Mouse (Mus musculus): ENCODE measurements around the gene Gm5767. TPM values are rescaled to one million over a fixed set of nuclear protein-coding genes. Genes with fewer than 3 reads are reported as not detected.

The Gm5767 gene
- polyA plus RNA-seq (2012; ENCODE audit: insufficient read depth, insufficient read length, missing spikeins) = not detected in 2 replicates

GRCm38 (mm10) chr16:8680470-8680869, at the start of gene Gm5767:
Gene Gm5767, plus strand, starts transcription at chr16:8680770.
- no peak within 1 kb of the TSS for H3K4me3 ChIP-seq (ENCODE audit: insufficient read depth, low read depth, low read length)
- no peaks in the 10 kb centered on the region for H3K4me1 ChIP-seq (ENCODE audit: control insufficient read depth, insufficient read depth, insufficient read length, low read length)
- no peak within 1 kb of the TSS for H3K27ac ChIP-seq (replicated peaks; ENCODE audit: low read depth, low read length)

GRCm38 (mm10) chr16:8631428-8631827, 49.1 kb upstream of the Gm5767 start:
- no peak overlapping the region for H3K4me3 ChIP-seq (ENCODE audit: insufficient read depth, low read depth, low read length)
- no peak overlapping the region for H3K27ac ChIP-seq (replicated peaks; ENCODE audit: low read depth, low read length)
- H3K4me1 ChIP-seq (ENCODE audit: control insufficient read depth, insufficient read depth, insufficient read length, low read length) = peaks cover 3% of the 10 kb centered on the region; the same call in 1 of the 2 replicates

- H3K4me3 ChIP-seq (ENCODE audit: insufficient read depth, low read depth, low read length) = peak overlapping the region; percentile 84
- peak overlapping the region; percentile 89 for H3K27ac ChIP-seq (replicated peaks; ENCODE audit: low read depth, low read length)
- peaks cover 5% of the 10 kb centered on the region; the same call in 1 of the 2 replicates for H3K4me1 ChIP-seq (ENCODE audit: control insufficient read depth, insufficient read depth, insufficient read length, low read length)
Measured at GRCm38 (mm10) chr16:8636867-8637216, 43.7 kb upstream of the Gm5767 start.

GRCm38 (mm10) chr16:8637217-8638051, 43.1 kb upstream of the Gm5767 start, which contains the start of the genes Pmm2 and Tmem186:
Gene Pmm2, plus strand, starts transcription at chr16:8637674.
Gene Tmem186, minus strand, starts transcription at chr16:8637712.
- Histone ChIP-seq H3K27ac (replicated peaks; ENCODE audit: low read depth, low read length) (peak within 1 kb of the TSS; percentile 89), H3K4me3 (ENCODE audit: insufficient read depth, low read depth, low read length) (peak within 1 kb of the TSS; percentile 84), H3K4me1 (ENCODE audit: control insufficient read depth, insufficient read depth, insufficient read length, low read length) (peaks cover 5% of the 10 kb centered on the region; the same call in 1 of the 2 replicates)

GRCm38 (mm10) chr16:8638131-8638530, 42.4 kb upstream of the Gm5767 start:
- Histone ChIP-seq H3K27ac (replicated peaks; ENCODE audit: low read depth, low read length) (peak overlapping the region; percentile 86), H3K4me1 (ENCODE audit: control insufficient read depth, insufficient read depth, insufficient read length, low read length) (peaks cover 5% of the 10 kb centered on the region; the same call in 1 of the 2 replicates), H3K4me3 (ENCODE audit: insufficient read depth, low read depth, low read length) (peak overlapping the region; percentile 84)

- Histone ChIP-seq H3K27ac (replicated peaks; ENCODE audit: low read depth, low read length) (no peak overlapping the region), H3K4me3 (ENCODE audit: insufficient read depth, low read depth, low read length) (no peak overlapping the region), H3K4me1 (ENCODE audit: control insufficient read depth, insufficient read depth, insufficient read length, low read length) (peaks cover 5% of the 10 kb centered on the region; the same call in 1 of the 2 replicates)
Measured at GRCm38 (mm10) chr16:8639466-8640191, 40.9 kb upstream of the Gm5767 start.

GRCm38 (mm10) chr16:8643855-8644254, 36.7 kb upstream of the Gm5767 start:
- Histone ChIP-seq H3K27ac (replicated peaks; ENCODE audit: low read depth, low read length) (no peak overlapping the region), H3K4me1 (ENCODE audit: control insufficient read depth, insufficient read depth, insufficient read length, low read length) (no peaks in the 10 kb centered on the region), H3K4me3 (ENCODE audit: insufficient read depth, low read depth, low read length) (no peak overlapping the region)

GRCm38 (mm10) chr16:8645546-8645945, 35.0 kb upstream of the Gm5767 start:
- H3K27ac ChIP-seq (replicated peaks; ENCODE audit: low read depth, low read length) = no peak overlapping the region
- H3K4me1 ChIP-seq (ENCODE audit: control insufficient read depth, insufficient read depth, insufficient read length, low read length) = no peaks in the 10 kb centered on the region
- no peak overlapping the region for H3K4me3 ChIP-seq (ENCODE audit: insufficient read depth, low read depth, low read length)

- H3K27ac ChIP-seq (replicated peaks; ENCODE audit: low read depth, low read length) = no peak overlapping the region
- H3K4me3 ChIP-seq (ENCODE audit: insufficient read depth, low read depth, low read length) = no peak overlapping the region
- H3K4me1 ChIP-seq (ENCODE audit: control insufficient read depth, insufficient read depth, insufficient read length, low read length) = no peaks in the 10 kb centered on the region
Measured at GRCm38 (mm10) chr16:8650007-8650406, 30.6 kb upstream of the Gm5767 start.

GRCm38 (mm10) chr16:8655108-8655507, 25.5 kb upstream of the Gm5767 start:
- Histone ChIP-seq H3K4me3 (ENCODE audit: insufficient read depth, low read depth, low read length) (no peak overlapping the region), H3K4me1 (ENCODE audit: control insufficient read depth, insufficient read depth, insufficient read length, low read length) (peaks cover 5% of the 10 kb centered on the region), H3K27ac (replicated peaks; ENCODE audit: low read depth, low read length) (no peak overlapping the region)

GRCm38 (mm10) chr16:8655599-8655998, 25.0 kb upstream of the Gm5767 start:
- no peak overlapping the region for H3K4me3 ChIP-seq (ENCODE audit: insufficient read depth, low read depth, low read length)
- peaks cover 5% of the 10 kb centered on the region for H3K4me1 ChIP-seq (ENCODE audit: control insufficient read depth, insufficient read depth, insufficient read length, low read length)
- H3K27ac ChIP-seq (replicated peaks; ENCODE audit: low read depth, low read length) = no peak overlapping the region

GRCm38 (mm10) chr16:8656256-8656655, 24.3 kb upstream of the Gm5767 start:
- Histone ChIP-seq H3K27ac (replicated peaks; ENCODE audit: low read depth, low read length) (no peak overlapping the region), H3K4me3 (ENCODE audit: insufficient read depth, low read depth, low read length) (no peak overlapping the region), H3K4me1 (ENCODE audit: control insufficient read depth, insufficient read depth, insufficient read length, low read length) (peaks cover 9% of the 10 kb centered on the region)

- peaks cover 19% of the 10 kb centered on the region for H3K4me1 ChIP-seq (ENCODE audit: control insufficient read depth, insufficient read depth, insufficient read length, low read length)
- H3K4me3 ChIP-seq (ENCODE audit: insufficient read depth, low read depth, low read length) = no peak overlapping the region
- peak overlapping the region; percentile 95 for H3K27ac ChIP-seq (replicated peaks; ENCODE audit: low read depth, low read length)
Measured at GRCm38 (mm10) chr16:8658349-8658748, 22.2 kb upstream of the Gm5767 start.

- H3K27ac ChIP-seq (replicated peaks; ENCODE audit: low read depth, low read length) = peak overlapping the region; percentile 95
- H3K4me3 ChIP-seq (ENCODE audit: insufficient read depth, low read depth, low read length) = no peak overlapping the region
- peaks cover 23% of the 10 kb centered on the region for H3K4me1 ChIP-seq (ENCODE audit: control insufficient read depth, insufficient read depth, insufficient read length, low read length)
Measured at GRCm38 (mm10) chr16:8658764-8659163, 21.8 kb upstream of the Gm5767 start.

- H3K4me1 ChIP-seq (ENCODE audit: control insufficient read depth, insufficient read depth, insufficient read length, low read length) = peaks cover 63% of the 10 kb centered on the region
- H3K27ac ChIP-seq (replicated peaks; ENCODE audit: low read depth, low read length) = peak overlapping the region; percentile 55
- no peak overlapping the region for H3K4me3 ChIP-seq (ENCODE audit: insufficient read depth, low read depth, low read length)
Measured at GRCm38 (mm10) chr16:8663022-8663421, 17.5 kb upstream of the Gm5767 start.

All from brown adipose tissue, adult 24 weeks (tissue).